Mouse (Mus musculus) heart, postnatal 4 days (tissue): ENCODE results near the gene Nrap. TPM values are rescaled to one million over a fixed set of nuclear protein-coding genes. Genes with fewer than 3 reads are reported as not detected.
A peak's percentile ranks its signal among the peaks of the same experiment; 100 is the strongest.

Experiments used
- DNase-seq: peaks from one replicate; pipeline ENCODE4 v3.0.0; 2021
- total RNA-seq, 2 experiments: library from RNA; stranded (reverse); gene quantifications; 2 replicates each; pipeline ENCODE4 v1.2.3; 2021

The Nrap gene
- total RNA-seq, 2 experiments from 2014 or later = 261 to 291 TPM

DNA sequence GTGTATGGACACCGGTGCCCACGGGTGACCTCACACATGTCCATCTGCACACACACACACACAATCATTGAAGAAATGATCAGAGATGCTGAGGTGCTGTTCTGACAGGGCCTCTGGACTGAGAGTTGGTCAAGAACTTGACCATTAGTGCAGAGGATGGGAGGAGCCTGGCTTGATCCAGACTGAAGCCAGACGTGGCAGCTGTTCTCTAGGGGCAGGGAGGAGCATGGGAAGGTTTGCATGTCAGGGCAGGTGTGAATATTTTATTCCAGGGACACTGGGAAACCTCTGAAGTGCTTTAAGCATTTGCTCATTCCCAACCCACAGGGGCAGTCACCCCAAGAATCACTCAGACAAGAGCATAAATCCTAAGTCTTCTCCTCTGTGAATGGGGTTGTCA is 92.6 kb downstream of the Nrap start:
- DNase-seq = no peak

DNA sequence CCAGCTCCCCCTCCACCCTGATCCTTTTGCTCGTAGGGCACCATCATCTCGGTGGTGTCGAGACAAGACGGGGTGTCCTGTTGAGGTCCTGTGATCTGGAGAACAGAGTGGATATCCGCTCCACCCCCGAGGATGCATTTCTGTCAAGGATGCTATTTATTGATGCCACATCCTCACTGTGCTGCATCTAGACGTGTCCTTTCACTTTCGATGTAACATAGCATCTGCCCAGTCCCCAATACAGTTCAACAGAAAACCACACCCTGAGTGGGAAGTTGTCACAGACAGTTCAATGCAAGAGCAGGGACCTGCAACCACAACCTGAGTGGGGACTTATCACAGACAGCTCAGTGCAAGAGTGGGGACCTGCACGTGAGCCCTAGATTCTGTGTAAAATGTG is 93.2 kb downstream of the Nrap start:
- DNase-seq = no peak

DNA sequence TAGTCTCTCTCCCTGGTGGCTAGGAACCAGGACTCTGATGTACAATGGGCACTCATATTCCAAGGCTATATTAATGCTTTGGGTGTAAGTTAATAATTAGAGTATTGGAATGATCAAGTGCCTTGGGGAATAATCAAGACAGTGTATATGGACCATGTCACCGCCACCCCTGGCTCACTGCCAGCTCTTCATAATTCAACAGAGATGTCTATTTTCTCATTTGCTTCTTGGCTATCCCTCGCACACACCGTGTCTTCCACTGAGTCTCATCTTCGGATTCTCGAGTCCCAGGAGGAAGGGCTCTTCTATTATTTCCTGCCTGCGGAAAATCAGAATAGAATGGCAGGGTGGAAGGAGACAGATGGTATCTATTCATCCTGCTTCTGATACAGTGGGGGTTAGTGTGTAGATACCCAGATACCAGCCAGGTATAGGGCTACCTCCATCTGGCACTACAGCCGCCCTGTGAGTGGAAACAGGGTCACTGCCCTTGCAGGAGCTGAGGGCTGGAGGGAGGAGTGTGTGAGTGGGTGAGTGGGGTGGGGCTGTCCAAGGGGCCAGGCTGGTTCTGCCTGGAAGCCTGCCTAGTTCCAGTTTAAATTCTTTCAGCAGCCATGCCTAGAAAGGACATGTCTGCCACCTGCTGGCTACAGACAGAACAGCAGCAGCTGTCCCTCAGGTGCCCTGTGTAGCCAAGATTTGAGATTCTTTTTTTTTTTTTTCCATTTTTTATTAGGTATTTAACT is 95.0 kb downstream of the Nrap start:
- peak; percentile 86 for DNase-seq

DNA sequence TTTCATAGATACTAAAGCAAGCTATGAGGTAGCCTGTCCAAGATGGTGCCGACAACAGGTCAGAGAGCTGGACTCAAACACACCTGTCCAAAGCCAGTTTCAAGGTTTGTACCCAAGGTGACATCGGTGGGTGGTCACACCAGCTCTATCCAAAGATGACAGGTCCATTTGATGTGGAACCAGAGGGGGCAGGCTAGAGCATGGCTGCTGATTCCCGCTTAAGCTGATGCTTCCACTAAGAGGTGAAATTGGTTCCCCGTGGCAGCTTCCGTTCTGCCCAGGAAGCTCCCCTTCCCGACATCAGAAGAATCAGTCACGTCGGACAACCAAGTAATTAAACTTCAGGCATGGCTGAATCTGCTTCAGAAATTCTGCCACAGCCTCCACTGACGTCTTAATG is 97.5 kb downstream of the Nrap start:
- DNase-seq = peak; percentile 10

DNA sequence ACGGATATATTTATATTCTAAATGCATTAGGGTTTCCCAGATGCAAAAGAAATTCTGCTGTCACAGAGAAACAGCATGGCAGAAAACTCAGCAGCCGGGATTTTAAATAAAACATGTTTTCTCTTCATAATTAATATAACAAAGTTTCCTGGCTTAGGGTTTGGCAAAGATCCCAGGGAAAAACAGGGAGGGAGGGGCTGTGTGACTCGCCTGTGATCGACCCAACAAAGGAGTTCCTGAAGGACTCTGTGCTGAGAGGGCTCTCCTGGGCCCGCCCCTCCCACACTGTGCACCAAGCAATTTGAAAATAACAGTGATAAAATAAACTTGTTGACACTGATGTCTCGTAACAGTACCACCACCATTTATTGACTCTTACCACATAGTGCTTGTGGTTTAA is 97.9 kb downstream of the Nrap start:
- DNase-seq = peak; percentile 36

DNA sequence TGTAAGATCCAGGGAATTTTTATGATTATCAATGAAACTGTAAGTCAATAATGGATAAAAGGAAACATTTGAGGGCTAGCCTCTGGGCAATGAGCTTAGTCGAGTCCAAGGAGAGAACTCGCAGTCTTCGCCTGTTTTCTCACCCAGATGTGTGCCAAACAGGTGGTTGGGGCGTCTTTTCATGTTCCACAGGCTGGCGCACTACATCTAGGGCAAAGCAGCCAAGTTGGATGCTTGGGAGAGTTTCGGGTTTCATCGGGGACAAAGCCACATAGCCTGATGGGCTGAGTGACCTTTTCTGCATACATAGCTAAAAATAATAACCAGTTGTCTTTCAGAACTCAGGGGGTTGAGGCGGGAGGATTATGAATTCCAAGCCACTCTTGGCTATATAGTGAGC is 100.2 kb downstream of the Nrap start:
- no peak for DNase-seq

DNA sequence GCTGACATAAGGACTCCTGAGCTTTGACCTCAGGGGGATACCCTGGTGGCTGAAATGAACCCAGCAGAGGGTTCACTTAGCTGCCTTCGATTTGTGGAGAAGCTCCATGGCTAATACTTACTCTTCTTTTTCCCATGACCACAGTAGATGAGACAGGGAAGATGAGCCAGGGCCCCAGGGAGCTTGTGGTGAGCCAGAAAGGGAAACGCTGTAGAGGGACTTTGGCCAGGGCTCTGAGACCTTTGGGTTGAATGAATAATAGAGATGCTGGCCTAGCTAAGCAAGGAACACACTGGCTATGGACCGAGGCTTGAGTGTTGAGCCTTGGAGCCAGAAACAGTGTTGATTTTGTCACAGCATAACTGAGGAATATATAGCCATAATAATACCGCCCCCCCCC is 101.4 kb downstream of the Nrap start:
- no peak for DNase-seq

DNA sequence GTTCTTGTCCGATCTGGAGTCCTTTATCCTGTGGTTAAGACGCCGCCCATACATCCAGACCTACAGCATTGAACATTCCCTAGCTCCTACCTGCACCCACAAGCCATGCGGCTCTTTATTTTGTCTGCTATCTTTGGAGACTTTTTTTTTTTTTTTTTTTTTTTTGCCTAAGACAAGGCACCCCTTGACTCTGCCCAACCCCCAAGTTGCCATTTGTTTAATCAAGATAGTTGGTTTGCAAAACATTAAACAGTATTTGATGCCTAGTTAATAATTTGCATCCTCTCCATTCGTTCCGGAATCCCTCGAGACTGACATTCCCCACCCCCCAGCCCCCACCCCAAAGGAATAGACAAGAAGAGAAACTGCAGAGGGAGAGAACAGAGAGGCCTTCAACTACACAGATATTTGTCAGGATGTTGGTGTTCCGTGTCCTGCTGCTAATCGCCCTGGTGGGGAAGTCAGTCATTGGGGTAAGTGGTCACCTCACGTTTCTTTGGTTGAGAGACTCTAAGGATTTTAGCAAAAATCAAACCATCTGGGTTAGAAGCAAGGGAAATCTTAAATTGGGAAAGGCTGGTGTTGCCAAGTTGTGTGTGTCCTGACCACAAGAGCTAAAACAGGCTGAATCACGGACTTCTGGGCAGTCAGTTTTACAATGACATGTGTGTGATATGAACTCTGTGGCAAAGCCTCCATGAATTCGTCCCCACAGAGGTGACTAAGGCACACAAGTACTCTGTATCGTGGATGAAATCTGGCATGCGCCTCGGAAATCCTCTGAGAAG is 102.1 kb downstream of the Nrap start:
- no peak for DNase-seq

DNA sequence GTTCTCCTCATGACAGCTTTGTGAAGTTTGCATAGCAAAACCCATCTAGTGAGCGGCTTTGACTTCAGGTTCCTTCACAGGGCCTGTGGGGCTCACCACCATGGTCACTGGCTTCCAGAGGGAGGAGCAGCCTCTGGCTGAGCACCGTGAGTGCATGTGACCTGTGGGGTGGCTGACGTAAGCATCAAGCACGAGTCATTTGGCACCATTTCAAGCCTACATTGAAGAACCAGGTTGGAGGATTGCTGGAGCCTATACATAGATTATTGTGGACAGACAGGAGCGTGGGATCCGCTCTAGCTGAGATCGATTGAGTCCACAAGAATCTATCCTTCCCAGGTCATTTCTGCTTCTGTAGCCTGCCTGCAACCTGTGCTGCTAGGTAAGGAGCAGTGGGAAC is 103.0 kb downstream of the Nrap start, which contains the start of gene Habp2:
Habp2 (plus strand) TSS at position 272 of the 400 bp plus-strand sequence.
- no peak for DNase-seq

DNA sequence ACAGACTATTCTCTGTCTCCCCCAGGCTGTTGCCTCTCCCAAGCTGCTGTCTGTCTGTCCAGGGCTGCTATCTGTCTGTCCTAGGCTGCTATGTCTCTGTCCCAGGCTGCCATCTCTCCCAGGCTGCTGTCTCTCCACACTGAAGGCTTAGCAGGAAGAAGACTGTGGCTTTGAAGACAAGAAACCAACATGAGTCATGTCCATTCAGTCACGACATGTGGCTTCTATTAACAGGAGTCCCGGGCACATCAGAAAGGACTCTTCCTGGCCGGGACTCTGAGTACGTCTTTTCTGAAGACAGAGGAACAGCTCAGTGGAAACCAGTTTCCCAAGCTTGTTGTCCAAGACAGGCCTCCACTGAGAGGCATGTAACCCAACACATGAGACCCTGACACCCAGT is 104.6 kb downstream of the Nrap start:
- no peak for DNase-seq

DNA sequence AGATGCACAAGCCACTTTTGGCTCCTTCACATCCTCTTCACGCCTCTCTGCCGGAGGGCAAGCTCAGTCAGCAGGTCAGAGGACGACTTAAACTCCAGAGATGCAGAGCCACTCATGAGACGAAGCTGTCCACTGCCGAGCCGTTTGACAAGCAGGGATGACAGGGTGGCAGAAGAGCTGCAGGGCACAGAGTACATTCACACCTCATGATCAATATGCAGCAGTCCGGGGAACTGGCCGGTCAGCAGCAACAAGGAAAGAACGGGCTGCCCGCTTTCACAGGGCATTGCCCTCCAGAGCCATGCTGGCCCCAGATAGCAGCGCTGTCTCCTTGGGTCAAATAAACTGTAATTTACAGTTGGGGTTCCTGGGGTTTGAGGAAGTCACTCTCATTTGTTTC is 111.5 kb downstream of the Nrap start:
- no peak for DNase-seq

DNA sequence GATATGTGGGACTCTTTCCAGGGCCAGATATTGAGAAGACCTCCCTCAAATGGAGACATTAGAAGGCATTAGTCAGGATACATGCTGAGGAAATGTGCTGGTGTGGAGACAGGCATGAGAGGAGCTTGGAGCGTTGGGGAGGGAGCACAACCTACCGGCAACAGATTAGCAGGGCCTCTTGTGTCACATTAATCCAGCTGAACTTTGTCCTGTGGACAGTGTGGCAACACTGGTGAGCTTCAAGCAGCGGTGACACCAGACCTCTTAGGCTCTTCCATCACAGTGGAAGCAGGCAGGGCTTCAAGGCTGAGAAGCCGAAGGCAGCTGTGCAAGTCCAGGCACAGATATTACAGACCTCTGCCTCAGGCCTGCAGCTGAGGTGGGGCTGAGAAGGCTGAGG is 111.9 kb downstream of the Nrap start:
- no peak for DNase-seq

DNA sequence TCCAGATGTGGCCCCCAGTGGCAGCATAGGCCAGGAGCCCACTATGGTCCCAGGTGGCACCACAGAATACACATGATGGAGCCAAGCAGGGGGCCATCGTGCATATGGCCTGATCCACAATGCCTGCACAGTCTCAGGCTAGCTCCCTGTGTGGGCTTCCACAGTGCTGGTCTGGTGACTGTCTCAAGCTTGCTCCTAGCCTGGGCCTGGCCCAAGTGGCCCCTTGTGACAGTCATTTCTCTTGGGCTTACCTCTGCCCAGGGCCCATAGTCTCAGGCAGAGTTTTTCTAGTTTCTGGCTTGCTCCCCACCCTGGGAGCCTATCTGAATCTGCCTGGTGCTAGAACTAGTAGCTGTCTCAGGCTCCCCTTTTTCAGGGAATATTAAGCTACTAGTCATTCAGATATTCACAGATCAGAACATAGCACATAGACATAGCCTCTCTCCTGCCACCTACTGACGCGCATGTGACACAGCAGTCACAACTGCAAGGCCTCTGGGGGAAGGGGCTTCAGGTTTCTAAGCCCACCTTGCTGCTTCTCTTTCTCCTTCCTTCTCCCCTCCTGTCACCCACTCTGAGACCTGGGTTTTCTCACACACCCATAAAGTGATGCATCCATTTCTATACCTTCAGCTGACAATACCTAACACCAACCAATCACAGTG is 112.6 kb downstream of the Nrap start:
- DNase-seq = no peak

DNA sequence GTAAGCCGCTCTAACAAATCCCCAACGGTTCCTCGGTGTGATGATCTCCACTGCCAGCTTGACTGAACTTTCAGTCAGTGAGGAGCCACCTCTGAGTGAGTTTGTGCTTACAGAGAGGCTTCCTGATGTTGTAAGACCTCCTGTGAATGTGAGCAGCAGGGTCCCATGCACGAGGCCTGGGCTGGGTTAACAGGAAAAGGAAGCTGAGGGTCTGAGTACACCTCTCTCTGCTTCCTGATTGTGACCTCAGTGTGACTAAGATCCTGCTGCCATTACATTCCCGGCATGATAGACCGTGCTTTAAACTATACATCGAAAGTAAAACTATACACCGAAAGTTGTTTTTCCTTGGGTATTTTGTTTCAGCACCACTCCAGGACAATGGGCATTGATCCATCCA is 117.8 kb downstream of the Nrap start:
- no peak for DNase-seq

Other genes starting within 250 kb of the Nrap start
- gene Habp2, start 102.9 kb downstream of the Nrap start, total RNA-seq = not detected
- 10 to 100 TPM; 26.1 to 26.4 TPM for gene Casp7, start 7.1 kb upstream of the Nrap start, total RNA-seq
- under 1 TPM; 0.62 to 0.65 TPM for gene Plekhs1, start 71.6 kb upstream of the Nrap start, total RNA-seq
- gene Dclre1a, start 158.2 kb upstream of the Nrap start, total RNA-seq = 10 to 100 TPM; 10.9 to 11.3 TPM
- 10 to 100 TPM; 29.1 to 31.4 TPM for gene Nhlrc2, start 158.2 kb upstream of the Nrap start, total RNA-seq